Mouse (Mus musculus) right cerebral cortex, adult 18-20 months (tissue): ENCODE data around the gene Ddx42.

Experiments
- DNase-seq: peaks from one replicate; pipeline ENCODE4 v3.0.0; 2022; ENCODE audit warnings: mixed read lengths

Ddx42 gene

DNA sequence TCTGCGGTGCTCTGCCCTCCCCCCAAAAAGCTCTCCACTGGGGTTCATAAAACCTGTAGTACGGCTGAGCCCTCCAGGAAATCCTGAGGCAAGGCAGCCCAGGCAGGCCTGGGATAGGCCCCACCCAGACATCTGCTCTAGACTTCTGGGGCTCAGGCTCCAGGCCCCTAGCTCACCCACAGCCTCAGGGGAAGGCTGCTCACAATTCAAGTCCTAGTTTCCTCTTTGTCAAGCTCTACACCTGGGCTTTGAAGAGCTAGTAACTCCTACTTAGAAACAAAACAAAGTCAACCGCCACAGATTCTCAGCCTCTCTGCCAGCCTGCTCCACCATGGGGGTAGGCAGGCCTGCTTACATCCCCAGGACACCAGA is 52.3 kb downstream of the Ddx42 start:
- no peak for DNase-seq

DNA sequence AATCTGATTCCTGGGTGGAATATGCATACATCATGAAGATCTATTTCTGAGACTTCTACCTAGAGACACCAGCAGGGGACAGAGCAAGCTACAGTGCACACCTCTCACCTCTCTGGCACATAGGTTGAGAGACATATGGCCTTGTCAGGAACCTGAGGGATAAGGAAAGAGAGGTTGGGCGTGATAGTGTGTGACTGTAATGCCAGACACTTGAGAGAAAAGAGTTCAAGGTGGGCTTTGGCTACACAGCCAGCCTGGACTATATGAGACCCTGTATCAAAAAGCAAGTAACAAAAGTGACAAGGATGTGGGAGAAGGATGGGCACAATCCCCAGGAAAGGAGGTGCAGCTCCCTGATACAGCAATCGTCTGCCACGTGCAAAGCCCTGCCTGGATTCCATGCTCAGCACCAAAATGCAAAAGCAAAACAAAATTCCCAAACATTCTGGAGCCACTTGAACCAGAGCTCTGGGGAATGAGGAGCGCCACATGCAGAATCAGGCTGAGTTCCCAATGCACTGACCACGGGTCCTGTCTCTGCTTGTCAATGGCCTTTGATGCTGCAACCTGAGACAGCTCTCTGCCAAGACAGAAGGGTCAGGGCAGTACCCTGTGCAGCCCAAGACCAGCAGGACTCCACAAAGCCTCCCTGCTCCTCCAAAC is 54.5 kb downstream of the Ddx42 start:
- no peak for DNase-seq

DNA sequence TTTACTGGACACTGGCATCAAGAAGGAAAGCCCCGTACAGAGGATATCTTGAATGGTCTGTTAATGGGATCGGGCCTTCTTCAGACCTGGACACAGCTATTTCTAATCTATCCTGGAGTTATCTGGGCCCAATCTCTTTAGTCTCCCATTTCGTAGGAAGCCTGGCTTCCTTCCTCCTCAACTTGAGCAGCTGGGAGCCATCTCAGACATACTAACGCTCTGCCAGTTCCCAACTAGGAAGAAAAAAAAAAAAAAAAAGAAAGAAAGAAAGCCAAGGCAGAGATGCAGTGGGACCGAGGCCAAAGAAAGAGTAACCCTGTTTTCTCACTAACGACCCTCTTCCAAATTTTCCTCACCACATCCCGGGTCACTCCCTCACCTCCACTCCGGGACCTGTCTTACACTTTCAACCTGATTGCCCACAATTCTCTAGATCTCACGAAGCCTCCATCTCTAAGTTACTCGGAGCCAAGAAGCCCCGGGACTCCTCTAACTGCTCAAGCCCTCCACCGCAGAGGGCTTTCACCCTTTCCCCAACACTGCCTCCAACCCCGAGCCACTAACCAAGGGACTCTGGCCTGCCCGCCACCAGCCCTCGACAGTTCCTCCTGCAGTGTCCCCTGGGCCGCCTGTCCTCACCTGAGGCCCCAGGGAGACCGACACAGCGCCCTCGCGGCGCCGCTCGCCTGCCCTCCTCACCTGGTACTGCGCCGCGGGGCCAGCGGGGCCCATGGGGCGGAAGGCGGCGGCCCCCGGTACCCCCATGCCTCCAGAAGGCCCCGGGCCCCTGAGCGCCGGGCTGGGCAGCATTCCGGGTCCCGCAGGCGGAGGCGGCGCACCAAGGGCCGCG is 55.3 kb downstream of the Ddx42 start:
- no peak for DNase-seq

- peak; percentile 100 for DNase-seq
Measured at GRCm38 (mm10) chr11:106272644-106273310, 56.1 kb downstream of the Ddx42 start, which contains the start of gene Smarcd2. Smarcd2 (minus strand) TSS chr11:106272972.

DNA sequence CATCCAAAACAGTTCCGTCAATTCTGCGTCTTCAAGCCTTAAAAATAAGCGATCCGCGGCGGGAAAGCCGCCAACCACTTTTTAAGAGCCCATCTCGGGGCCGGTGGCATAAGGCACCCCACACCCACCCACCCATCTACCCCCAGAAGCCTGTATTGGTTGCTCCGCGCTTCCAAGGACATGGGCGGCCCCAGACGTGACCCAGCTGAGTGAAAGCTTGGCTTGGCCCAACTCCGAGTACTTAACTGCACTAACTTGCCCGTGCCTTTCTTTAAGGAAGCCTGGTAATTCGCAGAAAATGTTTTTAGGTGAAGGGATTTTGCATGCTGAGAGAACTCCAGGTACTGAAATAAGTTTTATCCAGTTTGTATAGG is 56.6 kb downstream of the Ddx42 start:
- no peak for DNase-seq

DNA sequence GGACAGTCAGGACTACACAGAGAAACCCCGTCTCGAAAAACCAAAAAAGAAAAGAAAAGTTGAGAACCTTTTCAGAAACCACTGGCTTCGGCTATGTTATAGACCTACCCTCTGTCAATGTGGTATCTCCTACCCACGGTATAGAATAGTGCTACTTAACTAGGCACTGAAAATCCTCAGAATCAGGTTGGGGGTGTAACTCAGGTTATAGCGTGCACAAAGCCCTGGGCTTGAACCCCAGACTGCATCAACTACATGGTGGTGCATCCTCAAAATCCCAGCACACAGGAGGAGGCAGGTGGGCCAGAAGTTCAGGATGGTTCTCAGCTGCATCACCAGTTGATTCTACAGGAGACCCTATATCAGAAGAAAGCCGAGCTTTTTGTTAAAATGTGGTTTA is 57.1 kb downstream of the Ddx42 start:
- no peak for DNase-seq

- no peak for DNase-seq
Measured at GRCm38 (mm10) chr11:106274374-106274773, 57.6 kb downstream of the Ddx42 start.

DNA sequence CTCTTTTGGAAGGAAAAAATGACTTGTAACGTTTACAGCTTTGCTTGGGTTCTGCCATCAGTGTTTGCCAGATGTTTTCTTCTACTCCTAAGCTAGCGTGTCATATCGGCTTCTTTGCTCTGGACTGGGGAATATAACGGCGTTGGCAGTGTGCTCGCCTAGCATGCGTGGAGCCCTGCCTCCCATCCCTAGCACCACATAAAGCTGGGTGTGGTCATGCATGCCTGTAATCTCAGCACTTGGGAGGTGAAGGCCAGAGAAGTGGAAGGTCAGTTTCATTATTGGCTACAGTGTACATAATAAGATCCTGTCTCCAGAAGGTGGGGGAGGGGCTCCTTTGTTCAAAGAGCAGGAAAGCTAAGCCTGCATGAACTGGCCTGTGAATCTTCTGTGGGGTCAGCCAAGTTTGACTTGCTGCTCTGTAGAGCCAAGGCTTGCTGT is 58.3 kb downstream of the Ddx42 start:
- DNase-seq: no peak

- DNase-seq: peak; percentile 92
Measured at GRCm38 (mm10) chr11:106276454-106276853, 59.7 kb downstream of the Ddx42 start, which contains the start of gene Tcam1. Tcam1 (plus strand) TSS chr11:106276672.

- DNase-seq: no peak
Measured at GRCm38 (mm10) chr11:106282452-106282851, 65.7 kb downstream of the Ddx42 start.

GRCm38 (mm10) chr11:106283371-106283770 is 66.6 kb downstream of the Ddx42 start:
- no peak for DNase-seq

- DNase-seq: no peak
Measured at GRCm38 (mm10) chr11:106284126-106284525, 67.4 kb downstream of the Ddx42 start.

- no peak for DNase-seq
Measured at GRCm38 (mm10) chr11:106286206-106286605, 69.5 kb downstream of the Ddx42 start.

DNA sequence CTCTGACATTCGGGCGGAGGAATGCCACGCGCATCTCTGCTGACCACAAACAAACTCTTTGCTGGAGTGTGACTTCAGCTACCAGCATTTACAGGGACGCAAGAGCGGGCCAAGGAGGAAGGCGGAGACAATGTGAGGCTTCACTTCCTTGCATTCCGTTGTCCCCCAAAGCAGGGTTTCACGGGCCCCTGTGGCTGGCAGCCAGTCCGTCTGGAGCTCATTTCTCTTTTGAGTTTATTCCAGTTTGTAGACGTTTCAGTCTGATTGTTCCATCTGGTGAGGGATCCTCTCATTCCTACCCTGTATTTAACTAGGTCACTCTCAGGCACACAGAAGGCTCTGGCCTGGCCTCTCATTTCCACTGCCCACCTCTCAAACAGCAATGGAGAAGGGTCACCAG is 70.3 kb downstream of the Ddx42 start:
- no peak for DNase-seq

DNA sequence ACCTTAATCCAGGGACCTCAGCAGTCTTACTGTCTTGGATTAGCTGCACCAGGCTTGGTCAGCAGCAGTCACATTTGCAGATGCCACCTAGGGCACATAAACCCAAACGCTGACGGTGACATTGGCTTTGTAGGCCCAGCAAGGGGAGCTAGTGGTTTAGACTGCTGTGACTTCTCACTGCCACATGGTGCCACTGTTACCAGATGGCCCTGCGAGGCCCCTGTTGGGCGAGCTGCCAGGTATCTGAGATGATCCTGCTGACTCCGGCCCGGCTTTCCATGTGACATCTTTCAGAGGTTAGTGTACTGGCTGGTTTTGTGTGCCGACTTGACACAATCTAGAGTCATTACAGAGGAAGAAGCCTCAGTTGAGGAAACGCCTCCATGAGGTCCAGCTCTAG is 72.6 kb downstream of the Ddx42 start:
- DNase-seq: no peak

DNA sequence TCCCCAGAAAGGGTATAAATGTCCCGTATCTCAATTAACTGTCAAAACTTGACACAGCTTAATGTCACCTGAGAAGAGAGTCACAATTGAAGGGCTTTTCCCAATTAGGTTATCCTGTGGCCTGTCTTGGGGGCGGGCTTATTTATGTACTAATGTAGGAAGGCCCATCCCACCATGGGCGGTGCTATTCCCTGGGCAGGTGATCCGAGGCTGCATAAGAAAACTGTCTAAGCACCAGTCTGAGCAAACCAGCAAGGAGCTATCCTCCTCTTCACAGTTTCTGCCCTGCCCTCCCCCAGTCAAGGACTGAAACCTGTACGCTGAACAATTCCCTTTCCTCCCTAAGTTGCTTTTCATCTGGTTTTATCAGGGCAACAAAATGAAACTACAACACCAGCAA is 73.7 kb downstream of the Ddx42 start:
- DNase-seq: no peak

GRCm38 (mm10) chr11:106291861-106292260 is 75.1 kb downstream of the Ddx42 start:
- no peak for DNase-seq
